ENCODE assay signal across 9 mouse cellular contexts in the genomic region with DNA sequence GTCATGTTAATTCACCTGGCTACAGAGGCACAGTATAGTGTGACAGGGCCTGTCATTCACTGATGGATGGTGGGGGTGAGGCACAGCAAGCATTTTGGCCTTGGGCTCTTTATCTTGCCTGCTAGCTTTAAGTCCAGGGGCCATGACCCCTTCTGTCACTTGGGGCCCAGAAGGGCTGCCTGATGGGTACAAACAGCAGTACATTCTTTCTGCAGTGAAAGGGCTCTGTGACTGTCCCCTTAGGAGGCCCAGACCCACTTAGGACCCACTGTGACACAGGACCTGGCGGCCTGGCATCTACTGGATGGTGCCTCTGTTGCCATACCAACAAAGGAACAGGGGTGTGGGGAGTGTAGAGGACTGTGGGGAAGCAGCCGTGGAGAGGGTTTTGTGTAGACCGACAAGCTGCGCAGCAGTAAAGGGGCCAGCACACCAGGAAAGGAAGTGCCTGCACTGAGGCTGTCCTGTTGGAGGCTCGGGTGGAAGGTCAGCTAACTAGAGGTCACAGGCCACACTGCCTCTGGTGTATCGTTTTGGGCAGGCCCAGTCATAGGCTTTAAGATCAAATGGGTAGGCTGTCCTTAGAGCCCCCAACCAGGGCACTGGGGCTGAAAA. TPM values are rescaled to one million over a fixed set of nuclear protein-coding genes. Genes with fewer than 3 reads are reported as not detected.
DNase-seq lines count a peak whose midpoint lies in the region; ATAC-seq and TF ChIP-seq lines count a peak whose summit lies in the region.
"Had no signal": no experiment of that assay in that cellular context is flagged by ENCODE, and none has a peak within 500 bp of the region (broad histone marks: within the 10 kb centered on the region; RNA-seq: fewer than 3 reads in every experiment).

No protein-coding gene starts in this region.

- 0 out of 2 replicates have a peak overlapping the region, but pooled peaks have one; percentile 40 for H3K27ac ChIP-seq in hindbrain, embryonic 13.5 days
- H3K27ac ChIP-seq in hindbrain, embryonic 12.5 days, result no peak overlapping the region
- peak overlapping the region; percentile 51; the same call in 1 of the 2 replicates for H3K27ac ChIP-seq in cortical plate, adult 2 months (ENCODE audit: insufficient read depth, low read length)
- peak overlapping the region; percentile 71 for H3K27ac ChIP-seq in liver, embryonic 15.5 days (replicated peaks)

- ATAC-seq in hindbrain, embryonic 13.5 days (ENCODE audit: low FRiP score), result 0 out of 2 replicates have a peak, but pooled peaks have one; percentile 30
- ATAC-seq in hindbrain, embryonic 12.5 days (ENCODE audit: low FRiP score), result no peak
- no peak for ATAC-seq in liver, embryonic 15.5 days (ENCODE audit: insufficient read depth)

- H3K36me3 ChIP-seq in hindbrain, embryonic 13.5 days, result no peaks in the 10 kb centered on the region
- no peaks in the 10 kb centered on the region for H3K36me3 ChIP-seq in hindbrain, embryonic 12.5 days
- no peaks in the 10 kb centered on the region for H3K36me3 ChIP-seq in liver, embryonic 15.5 days (replicated peaks)

- no peaks in the 10 kb centered on the region for H3K9me3 ChIP-seq in hindbrain, embryonic 13.5 days
- no peaks in the 10 kb centered on the region for H3K9me3 ChIP-seq in hindbrain, embryonic 12.5 days (replicated peaks)
- no peaks in the 10 kb centered on the region for H3K9me3 ChIP-seq in liver, embryonic 15.5 days (replicated peaks)

- H3K27me3 ChIP-seq in hindbrain, embryonic 13.5 days, result peaks cover 13% of the 10 kb centered on the region; the same call in 1 of the 2 replicates
- H3K27me3 ChIP-seq in hindbrain, embryonic 12.5 days, result peaks cover 13% of the 10 kb centered on the region; the same call in 1 of the 2 replicates
- no peaks in the 10 kb centered on the region for H3K27me3 ChIP-seq in liver, embryonic 15.5 days

- no peak for TF ChIP-seq CTCF in cortical plate, adult 2 months (IDR thresholded peaks at IDR 0.05; ENCODE audit: extremely low read depth, insufficient read depth, low read length)

- 11% methylated on average over 6 of the region's 6 CpGs for WGBS in hindbrain, embryonic 13.5 days
- 12% methylated on average over 6 of the region's 6 CpGs for WGBS in hindbrain, embryonic 12.5 days
- WGBS in liver, embryonic 15.5 days (ENCODE audit: insufficient replicate concordance), result 41% methylated on average over 6 of the region's 6 CpGs

- TF ChIP-seq POLR2A in cortical plate, adult 2 months (IDR thresholded peaks at IDR 0.05; ENCODE audit: extremely low read depth, insufficient read depth, low read length), result no peak

- H3K4me1 ChIP-seq in hindbrain, embryonic 13.5 days (replicated peaks), result peaks cover 94% of the 10 kb centered on the region
- peaks cover 95% of the 10 kb centered on the region for H3K4me1 ChIP-seq in hindbrain, embryonic 12.5 days
- H3K4me1 ChIP-seq in cortical plate, adult 2 months (ENCODE audit: control insufficient read depth, insufficient read depth, low read length), result peaks cover 5% of the 10 kb centered on the region
- H3K4me1 ChIP-seq in liver, embryonic 15.5 days (replicated peaks), result peaks cover 91% of the 10 kb centered on the region

- H3K4me2 ChIP-seq in hindbrain, embryonic 13.5 days, result no peak overlapping the region
- no peak overlapping the region for H3K4me2 ChIP-seq in hindbrain, embryonic 12.5 days (replicated peaks)
- H3K4me2 ChIP-seq in liver, embryonic 15.5 days, result peak overlapping the region; percentile 54

- H3K9ac ChIP-seq in hindbrain, embryonic 13.5 days, result peak overlapping the region; percentile 1; the same call in 1 of the 2 replicates
- no peak overlapping the region for H3K9ac ChIP-seq in hindbrain, embryonic 12.5 days
- peak overlapping the region; percentile 15; the same call in 1 of the 2 replicates for H3K9ac ChIP-seq in liver, embryonic 15.5 days

- H3K4me3 ChIP-seq in hindbrain, embryonic 13.5 days, result no peak overlapping the region
- no peak overlapping the region for H3K4me3 ChIP-seq in hindbrain, embryonic 12.5 days
- no peak overlapping the region for H3K4me3 ChIP-seq in cortical plate, adult 2 months (ENCODE audit: insufficient read depth, low read length)
- H3K4me3 ChIP-seq in liver, embryonic 15.5 days (replicated peaks), result no peak overlapping the region

- peak; percentile 51 for DNase-seq in embryo, embryonic 11 days
- no peak for DNase-seq in spleen, adult 12 weeks (ENCODE audit: low spot score)
- DNase-seq in layer of hippocampus, postnatal 36 days, result no peak
- DNase-seq: adrenal gland, postnatal 14 days; cerebellum, adult 9-11 months had no signal

RNA-seq across cellular contexts. Expression of a gene that starts 38.4 kb away (rescaled TPM):
- polyA plus RNA-seq in hindbrain, embryonic 13.5 days (2015; fragmentation: Nextera tagmentation; extraction: Ambion mirVana), result 3.8 and 5.7 TPM in 2 replicates
- 10.0 and 10.1 TPM in 2 replicates for polyA plus RNA-seq in hindbrain, embryonic 12.5 days (2016; fragmentation: Nextera tagmentation; extraction: Ambion mirVana)
- polyA plus RNA-seq in cortical plate, adult 2 months (2012; rRNA removed), result 9.0 and 11.4 TPM in 2 replicates
- 2.9 and 3.9 TPM in 2 replicates for polyA plus RNA-seq in liver, embryonic 15.5 days (2015; fragmentation: Nextera tagmentation; extraction: Ambion mirVana)
- total RNA-seq in layer of hippocampus, postnatal 36 days (2021), result 10 to 100 TPM; 15.4 to 16.6 TPM
